Mouse (Mus musculus): ENCODE results near the gene Slc22a12. TPM values are rescaled to one million over a fixed set of nuclear protein-coding genes. Genes with fewer than 3 reads are reported as not detected.

Slc22a12 gene
- polyA plus RNA-seq, 1 experiment from 2014 or later: not detected

- peaks cover 19% of the 10 kb centered on the region; the same call in 1 of the 2 replicates for H3K27me3 ChIP-seq (ENCODE audit: control insufficient read depth, insufficient read depth, low read length)
- peak overlapping the region; percentile 39 for H3K4me3 ChIP-seq (ENCODE audit: low read depth, low read length)
- H3K27ac ChIP-seq (replicated peaks): no peak overlapping the region
- peaks cover 4% of the 10 kb centered on the region; the same call in 1 of the 2 replicates for H3K4me1 ChIP-seq (replicated peaks; ENCODE audit: control insufficient read depth, insufficient read depth)
- H3K4me2 ChIP-seq (replicated peaks; ENCODE audit: low read depth): peak overlapping the region; percentile 60
- no peaks in the 10 kb centered on the region for H3K36me3 ChIP-seq (ENCODE audit: control insufficient read depth, insufficient read depth, low read length)
- under 1% methylated on average over 24 of the region's 39 CpGs for WGBS
- DNase-seq (ENCODE audit: low spot score) (no peak), ATAC-seq (ENCODE audit: low FRiP score, low TSS enrichment) (no peak)
- no peak for TF ChIP-seq EP300 (optimal IDR thresholded peaks at IDR 0.05)
- TF ChIP-seq CTCF (IDR thresholded peaks at IDR 0.05; ENCODE audit: low read depth): no peak
- peak overlapping the region; percentile 31 for H3K9ac ChIP-seq (ENCODE audit: low read length)
- no peaks in the 10 kb centered on the region for H3K9me3 ChIP-seq (ENCODE audit: control insufficient read depth, low read length)
These were observed 45.0 kb downstream of the Slc22a12 start for GRCm38 (mm10) chr19:6497803-6498202.

DNA sequence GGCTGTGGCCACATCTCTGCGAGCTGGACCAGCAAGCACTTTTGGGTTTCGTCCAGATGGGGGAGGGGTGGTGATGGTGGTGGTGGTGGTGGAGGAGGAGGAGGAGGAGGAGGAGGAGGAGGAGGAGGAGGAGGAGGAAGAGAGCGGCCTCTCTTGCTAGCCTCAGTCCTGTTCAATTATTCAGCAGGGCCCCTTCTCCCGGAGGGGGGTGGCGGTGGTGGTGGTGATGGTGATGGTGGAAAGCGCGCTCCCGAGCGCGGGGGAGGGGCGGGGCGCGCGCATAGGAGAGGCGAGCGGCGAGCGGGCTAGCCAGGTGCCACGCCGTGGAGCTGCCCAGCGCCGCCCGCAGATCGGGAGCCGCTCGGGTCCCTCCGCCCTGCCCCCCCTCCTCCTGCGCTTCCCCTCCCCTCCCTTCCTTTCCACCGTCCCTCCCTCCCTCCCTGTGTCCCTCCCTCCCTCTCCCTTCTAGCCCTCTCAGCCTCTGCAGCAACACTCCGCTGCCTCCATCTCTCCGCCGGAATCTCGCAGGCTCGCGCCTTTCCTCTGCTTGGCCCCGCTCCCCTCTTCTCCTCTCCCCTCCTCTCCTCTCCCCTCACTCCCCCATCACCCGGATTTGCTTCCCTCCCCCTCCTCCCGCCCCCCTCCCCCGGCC lies 45.6 kb downstream of the Slc22a12 start:
- 0 out of 2 replicates have a peak overlapping the region, but pooled peaks have one; percentile 31 for H3K9ac ChIP-seq (ENCODE audit: low read length)
- peaks cover 3% of the 10 kb centered on the region; the same call in 1 of the 2 replicates for H3K4me1 ChIP-seq (replicated peaks; ENCODE audit: control insufficient read depth, insufficient read depth)
- DNase-seq (ENCODE audit: low spot score) (peak; percentile 19), ATAC-seq (ENCODE audit: low FRiP score, low TSS enrichment) (no peak; the same call in 1 of the 2 replicates)
- H3K9me3 ChIP-seq (ENCODE audit: control insufficient read depth, low read length): no peaks in the 10 kb centered on the region
- peak overlapping the region; percentile 60 for H3K4me2 ChIP-seq (replicated peaks; ENCODE audit: low read depth)
- 0% methylated on average over 11 of the region's 39 CpGs for WGBS
- H3K36me3 ChIP-seq (ENCODE audit: control insufficient read depth, insufficient read depth, low read length): no peaks in the 10 kb centered on the region
- H3K27me3 ChIP-seq (ENCODE audit: control insufficient read depth, insufficient read depth, low read length): peaks cover 19% of the 10 kb centered on the region; the same call in 1 of the 2 replicates
- TF ChIP-seq EP300 (optimal IDR thresholded peaks at IDR 0.05) (no peak), CTCF (IDR thresholded peaks at IDR 0.05; ENCODE audit: low read depth) (no peak)
- H3K4me3 ChIP-seq (ENCODE audit: low read depth, low read length): peak overlapping the region; percentile 39
- no peak overlapping the region for H3K27ac ChIP-seq (replicated peaks)

GRCm38 (mm10) chr19:6496462-6497149 lies 46.2 kb downstream of the Slc22a12 start:
- no peaks in the 10 kb centered on the region for H3K9me3 ChIP-seq (ENCODE audit: control insufficient read depth, low read length)
- ATAC-seq (ENCODE audit: low FRiP score, low TSS enrichment): no peak
- TF ChIP-seq EP300 (optimal IDR thresholded peaks at IDR 0.05) (no peak), CTCF (IDR thresholded peaks at IDR 0.05; ENCODE audit: low read depth) (no peak)

DNA sequence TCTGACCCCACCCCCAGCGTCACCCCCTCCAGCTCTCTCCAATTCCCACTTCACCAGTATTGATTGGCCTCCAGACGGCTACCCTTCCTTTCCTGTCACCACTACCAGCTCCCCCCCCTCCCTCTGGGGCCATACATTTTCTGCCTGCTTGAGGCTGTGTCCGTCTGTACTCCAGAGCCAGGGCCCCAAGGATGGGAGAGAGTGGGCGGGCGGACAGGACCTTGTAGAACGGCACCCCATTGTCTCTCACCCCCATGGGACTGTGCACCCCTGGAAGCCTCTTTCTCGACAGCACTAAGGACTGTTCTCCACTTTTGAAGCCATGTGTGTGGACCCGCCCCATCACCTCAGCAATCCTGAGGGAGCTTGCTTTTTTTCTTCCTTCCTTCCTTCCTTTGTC lies 47.1 kb downstream of the Slc22a12 start:
- ATAC-seq (ENCODE audit: low FRiP score, low TSS enrichment): no peak
- Histone ChIP-seq H3K27me3 (ENCODE audit: control insufficient read depth, insufficient read depth, low read length) (peaks cover 16% of the 10 kb centered on the region; the same call in 1 of the 2 replicates), H3K4me1 (replicated peaks; ENCODE audit: control insufficient read depth, insufficient read depth) (no peaks in the 10 kb centered on the region; the same call in 1 of the 2 replicates), H3K27ac (replicated peaks) (no peak overlapping the region), H3K36me3 (ENCODE audit: control insufficient read depth, insufficient read depth, low read length) (no peaks in the 10 kb centered on the region), H3K9me3 (ENCODE audit: control insufficient read depth, low read length) (no peaks in the 10 kb centered on the region), H3K4me3 (ENCODE audit: low read depth, low read length) (no peak overlapping the region), H3K4me2 (replicated peaks; ENCODE audit: low read depth) (no peak overlapping the region), H3K9ac (ENCODE audit: low read length) (no peak overlapping the region)
- WGBS: 41% methylated on average over 8 of the region's 8 CpGs
- no peak for TF ChIP-seq CTCF (IDR thresholded peaks at IDR 0.05; ENCODE audit: low read depth)
- TF ChIP-seq EP300 (optimal IDR thresholded peaks at IDR 0.05): no peak
- no peak for DNase-seq (ENCODE audit: low spot score)

More at GRCm38 (mm10) chr19:6496462-6497149, 46.2 kb downstream of the Slc22a12 start:
- Histone ChIP-seq H3K27ac (replicated peaks) (no peak overlapping the region), H3K9ac (ENCODE audit: low read length) (no peak overlapping the region), H3K4me2 (replicated peaks; ENCODE audit: low read depth) (no peak overlapping the region), H3K27me3 (ENCODE audit: control insufficient read depth, insufficient read depth, low read length) (peaks cover 16% of the 10 kb centered on the region; the same call in 1 of the 2 replicates), H3K4me1 (replicated peaks; ENCODE audit: control insufficient read depth, insufficient read depth) (no peaks in the 10 kb centered on the region; the same call in 1 of the 2 replicates), H3K36me3 (ENCODE audit: control insufficient read depth, insufficient read depth, low read length) (no peaks in the 10 kb centered on the region), H3K4me3 (ENCODE audit: low read depth, low read length) (no peak overlapping the region)
- no peak for DNase-seq (ENCODE audit: low spot score)
- 19% methylated on average over 6 of the region's 6 CpGs for WGBS

DNA sequence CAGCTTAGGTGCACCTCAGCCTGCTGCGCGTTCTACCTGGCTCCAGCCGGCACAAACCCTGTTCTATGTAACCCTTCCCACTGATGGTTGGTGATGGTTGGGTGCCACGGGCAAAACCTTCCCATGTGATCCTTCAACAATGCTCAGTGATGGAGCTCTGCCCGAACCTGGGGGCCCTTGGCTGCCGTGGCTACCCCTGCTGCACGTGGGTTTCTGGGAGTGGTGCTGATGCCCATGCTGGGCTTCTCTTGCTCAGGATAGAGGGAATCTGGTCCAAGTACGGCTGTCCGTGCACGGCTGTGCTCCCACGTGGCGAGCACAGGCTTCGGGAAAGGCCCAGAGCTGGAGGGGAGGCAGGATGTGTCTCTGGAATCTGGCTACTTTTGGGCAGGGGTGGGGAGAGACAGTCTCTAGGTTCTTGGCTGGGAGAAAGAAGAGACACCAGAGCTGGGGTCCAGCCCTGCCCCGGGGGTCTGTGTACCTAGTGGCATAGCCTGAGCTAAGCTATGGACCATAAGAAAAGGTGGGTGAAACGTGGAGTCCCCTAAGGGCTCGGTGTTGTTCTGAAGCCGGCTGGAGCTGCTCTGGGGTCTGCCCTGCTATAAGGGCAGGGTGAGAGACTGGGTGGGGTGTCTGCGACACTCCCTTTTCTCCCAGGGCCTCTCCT lies 48.2 kb downstream of the Slc22a12 start:
- Histone ChIP-seq H3K4me2 (replicated peaks; ENCODE audit: low read depth) (no peak overlapping the region), H3K27ac (replicated peaks) (no peak overlapping the region), H3K27me3 (ENCODE audit: control insufficient read depth, insufficient read depth, low read length) (peaks cover 16% of the 10 kb centered on the region; the same call in 1 of the 2 replicates), H3K4me3 (ENCODE audit: low read depth, low read length) (no peak overlapping the region), H3K4me1 (replicated peaks; ENCODE audit: control insufficient read depth, insufficient read depth) (no peaks in the 10 kb centered on the region; the same call in 1 of the 2 replicates), H3K36me3 (ENCODE audit: control insufficient read depth, insufficient read depth, low read length) (no peaks in the 10 kb centered on the region), H3K9me3 (ENCODE audit: control insufficient read depth, low read length) (no peaks in the 10 kb centered on the region), H3K9ac (ENCODE audit: low read length) (no peak overlapping the region)
- TF ChIP-seq CTCF (IDR thresholded peaks at IDR 0.05; ENCODE audit: low read depth) (no peak), EP300 (optimal IDR thresholded peaks at IDR 0.05) (no peak)
- ATAC-seq (ENCODE audit: low FRiP score, low TSS enrichment): no peak
- DNase-seq (ENCODE audit: low spot score): no peak
- WGBS: 54% methylated on average over 18 of the region's 18 CpGs
